Mouse (Mus musculus) embryo, embryonic 10 days (tissue): ENCODE measurements around the gene Oas1d.

ENCODE experiments used
- DNase-seq: peaks from one replicate; pipeline ENCODE4 v3.0.0-alpha.2; 2015; ENCODE audit warnings: low spot score

The Oas1d gene

GRCm38 (mm10) chr5:120969703-120970102 lies 55.4 kb downstream of the Oas1d start:
- no peak for DNase-seq
